ENCODE assay signal across 8 mouse cellular contexts in genomic region chr14:55095263-55095662, GRCm38 (mm10). TPM values are rescaled to one million over a fixed set of nuclear protein-coding genes. Genes with fewer than 3 reads are reported as not detected.
DNase-seq lines count a peak whose midpoint lies in the region; ATAC-seq and TF ChIP-seq lines count a peak whose summit lies in the region.

No protein-coding gene starts in this region.

- ATAC-seq in heart, embryonic 15.5 days (replicated peaks; ENCODE audit: insufficient number of reproducible peaks, insufficient read depth, low FRiP score, low read depth) = no peak
- no peak; the same call in 1 of the 2 replicates for ATAC-seq in hindbrain, embryonic 12.5 days (ENCODE audit: low FRiP score)
- ATAC-seq in midbrain, embryonic 13.5 days = no peak

- H3K27ac ChIP-seq in heart, embryonic 15.5 days = peak overlapping the region; percentile 67
- peak overlapping the region; percentile 63 for H3K27ac ChIP-seq in bone marrow macrophage, adult 2 months (ENCODE audit: insufficient read depth, low read depth, low read length)
- H3K27ac ChIP-seq in hindbrain, embryonic 12.5 days = peak overlapping the region; percentile 89
- peak overlapping the region; percentile 95 for H3K27ac ChIP-seq in midbrain, embryonic 13.5 days

- H3K4me2 ChIP-seq in heart, embryonic 15.5 days = peak overlapping the region; percentile 74
- peak overlapping the region; percentile 72 for H3K4me2 ChIP-seq in hindbrain, embryonic 12.5 days (replicated peaks)
- H3K4me2 ChIP-seq in midbrain, embryonic 13.5 days (replicated peaks) = peak overlapping the region; percentile 76

- H3K9me3 ChIP-seq in heart, embryonic 15.5 days (replicated peaks) = no peaks in the 10 kb centered on the region
- no peaks in the 10 kb centered on the region for H3K9me3 ChIP-seq in hindbrain, embryonic 12.5 days (replicated peaks)
- H3K9me3 ChIP-seq in midbrain, embryonic 13.5 days = no peaks in the 10 kb centered on the region

- peaks cover 30% of the 10 kb centered on the region for H3K4me1 ChIP-seq in heart, embryonic 15.5 days (replicated peaks)
- peaks cover 32% of the 10 kb centered on the region for H3K4me1 ChIP-seq in bone marrow macrophage, adult 2 months (ENCODE audit: control insufficient read depth, insufficient read depth, low read length)
- peaks cover 36% of the 10 kb centered on the region for H3K4me1 ChIP-seq in hindbrain, embryonic 12.5 days
- H3K4me1 ChIP-seq in midbrain, embryonic 13.5 days (replicated peaks) = peaks cover 49% of the 10 kb centered on the region

- H3K36me3 ChIP-seq in heart, embryonic 15.5 days = no peaks in the 10 kb centered on the region
- H3K36me3 ChIP-seq in hindbrain, embryonic 12.5 days = no peaks in the 10 kb centered on the region
- 0 out of 2 replicates have a peak, but pooled peaks cover 7% of the 10 kb centered on the region for H3K36me3 ChIP-seq in midbrain, embryonic 13.5 days

- no peaks in the 10 kb centered on the region for H3K27me3 ChIP-seq in heart, embryonic 15.5 days
- no peaks in the 10 kb centered on the region for H3K27me3 ChIP-seq in hindbrain, embryonic 12.5 days
- H3K27me3 ChIP-seq in midbrain, embryonic 13.5 days = 0 out of 2 replicates have a peak, but pooled peaks cover 4% of the 10 kb centered on the region

- no peak for TF ChIP-seq CTCF in bone marrow macrophage, adult 2 months (IDR thresholded peaks at IDR 0.05; ENCODE audit: low read depth, low read length)

- no peak for TF ChIP-seq POLR2A in bone marrow macrophage, adult 2 months (IDR thresholded peaks at IDR 0.05; ENCODE audit: borderline replicate concordance, low read depth, low read length)

- H3K9ac ChIP-seq in heart, embryonic 15.5 days = peak overlapping the region; percentile 61
- peak overlapping the region; percentile 55 for H3K9ac ChIP-seq in hindbrain, embryonic 12.5 days
- peak overlapping the region; percentile 82 for H3K9ac ChIP-seq in midbrain, embryonic 13.5 days (replicated peaks)

- H3K4me3 ChIP-seq in heart, embryonic 15.5 days = peak overlapping the region; percentile 67
- H3K4me3 ChIP-seq in bone marrow macrophage, adult 2 months (ENCODE audit: insufficient read depth, low read length) = peak overlapping the region; percentile 95
- H3K4me3 ChIP-seq in hindbrain, embryonic 12.5 days = peak overlapping the region; percentile 59
- H3K4me3 ChIP-seq in midbrain, embryonic 13.5 days (replicated peaks) = peak overlapping the region; percentile 64

- no peak for DNase-seq in heart, adult 8-10 months (ENCODE audit: low spot score)
- no peak for DNase-seq in T-cell, adult 2 months (ENCODE audit: low spot score)
- no peak for DNase-seq in right cerebral cortex, postnatal 25 days
- no peak for DNase-seq in ovary, postnatal 10 days (ENCODE audit: low spot score)

- 54% methylated on average over 9 of the region's 9 CpGs for WGBS in heart, embryonic 15.5 days
- WGBS in hindbrain, embryonic 12.5 days = 61% methylated on average over 9 of the region's 9 CpGs
- WGBS in midbrain, embryonic 13.5 days = 62% methylated on average over 9 of the region's 9 CpGs

RNA-seq across cellular contexts. Expression of gene Thtpa, which starts 0.7 kb away (rescaled TPM):
- 13.2 and 15.6 TPM in 2 replicates for polyA plus RNA-seq in heart, embryonic 15.5 days (2015; fragmentation: Nextera tagmentation; extraction: Ambion mirVana)
- 10 to 100 TPM; 11.5 to 17.0 (median 14.0) TPM for total RNA-seq in heart, adult 8-10 months (2022)
- 10.6 and 12.3 TPM in 2 replicates for polyA plus RNA-seq in bone marrow macrophage, adult 2 months (2012; ENCODE audit: insufficient read depth, insufficient read length, missing spikeins)
- polyA plus RNA-seq in hindbrain, embryonic 12.5 days (2016; fragmentation: Nextera tagmentation; extraction: Ambion mirVana) = 27.3 and 27.7 TPM in 2 replicates
- polyA plus RNA-seq in midbrain, embryonic 13.5 days (2015; fragmentation: Nextera tagmentation; extraction: Ambion mirVana) = 32.1 and 35.0 TPM in 2 replicates

RNA-seq across cellular contexts. Expression of gene Zfhx2, which starts 3.1 kb away (rescaled TPM):
- 2.6 and 3.6 TPM in 2 replicates for polyA plus RNA-seq in heart, embryonic 15.5 days (2015; fragmentation: Nextera tagmentation; extraction: Ambion mirVana)
- 1 to 10 TPM; 4.8 to 5.6 (median 4.9) TPM for total RNA-seq in heart, adult 8-10 months (2022)
- polyA plus RNA-seq in bone marrow macrophage, adult 2 months (2012; ENCODE audit: insufficient read depth, insufficient read length, missing spikeins) = 7.1 and 7.6 TPM in 2 replicates
- polyA plus RNA-seq in hindbrain, embryonic 12.5 days (2016; fragmentation: Nextera tagmentation; extraction: Ambion mirVana) = 30.9 and 33.1 TPM in 2 replicates
- 35.5 and 39.9 TPM in 2 replicates for polyA plus RNA-seq in midbrain, embryonic 13.5 days (2015; fragmentation: Nextera tagmentation; extraction: Ambion mirVana)

RNA-seq across cellular contexts. Expression of gene Ap1g2, which starts 11.1 kb away (rescaled TPM):
- 8.5 and 12.6 TPM in 2 replicates for polyA plus RNA-seq in heart, embryonic 15.5 days (2015; fragmentation: Nextera tagmentation; extraction: Ambion mirVana)
- total RNA-seq in heart, adult 8-10 months (2022) = 1 to 10 TPM; 2.7 to 4.5 (median 4.1) TPM
- 43.0 and 51.9 TPM in 2 replicates for polyA plus RNA-seq in bone marrow macrophage, adult 2 months (2012; ENCODE audit: insufficient read depth, insufficient read length, missing spikeins)
- polyA plus RNA-seq in hindbrain, embryonic 12.5 days (2016; fragmentation: Nextera tagmentation; extraction: Ambion mirVana) = 9.4 and 10.1 TPM in 2 replicates
- 7.9 and 8.2 TPM in 2 replicates for polyA plus RNA-seq in midbrain, embryonic 13.5 days (2015; fragmentation: Nextera tagmentation; extraction: Ambion mirVana)

RNA-seq across cellular contexts. Expression of gene Jph4, which starts 21.5 kb away (rescaled TPM):
- 0.24 and 0.55 TPM in 2 replicates for polyA plus RNA-seq in heart, embryonic 15.5 days (2015; fragmentation: Nextera tagmentation; extraction: Ambion mirVana)
- under 1 TPM in 3 of 4 experiments, not detected in 1; 0.09 to 0.17 (median 0.09) TPM for total RNA-seq in heart, adult 8-10 months (2022)
- not detected in 2 replicates for polyA plus RNA-seq in bone marrow macrophage, adult 2 months (2012; ENCODE audit: insufficient read depth, insufficient read length, missing spikeins)
- 10.5 and 11.5 TPM in 2 replicates for polyA plus RNA-seq in hindbrain, embryonic 12.5 days (2016; fragmentation: Nextera tagmentation; extraction: Ambion mirVana)
- 18.2 and 19.9 TPM in 2 replicates for polyA plus RNA-seq in midbrain, embryonic 13.5 days (2015; fragmentation: Nextera tagmentation; extraction: Ambion mirVana)
